Mouse (Mus musculus): ENCODE data around the gene Zc3h4.
A peak's percentile ranks its signal among the peaks of the same experiment; 100 is the strongest.

Zc3h4 gene

DNA sequence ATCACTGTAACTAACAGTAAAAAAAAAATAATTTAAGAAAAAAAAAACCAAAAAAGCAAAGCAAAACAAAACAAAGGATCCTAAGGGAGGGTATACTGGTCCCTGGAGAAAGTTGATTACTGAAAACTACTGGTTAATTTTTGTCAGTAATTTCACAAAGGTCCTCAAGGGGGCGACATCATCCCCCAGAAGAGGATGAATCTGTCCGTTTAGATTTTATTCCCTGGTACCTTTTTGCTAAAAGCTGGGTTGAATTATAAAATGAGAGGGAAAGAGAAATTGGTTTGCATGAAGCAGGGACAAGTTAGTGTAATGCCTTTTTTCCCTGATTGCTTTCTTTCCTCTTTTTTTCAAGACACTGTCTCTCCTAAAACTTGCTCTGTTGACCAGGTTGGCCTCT is 4.8 kb upstream of the Zc3h4 start:
- no peak for TF ChIP-seq GATA4 (IDR thresholded peaks at IDR 0.05; ENCODE audit: insufficient replicate concordance, low read length)

DNA sequence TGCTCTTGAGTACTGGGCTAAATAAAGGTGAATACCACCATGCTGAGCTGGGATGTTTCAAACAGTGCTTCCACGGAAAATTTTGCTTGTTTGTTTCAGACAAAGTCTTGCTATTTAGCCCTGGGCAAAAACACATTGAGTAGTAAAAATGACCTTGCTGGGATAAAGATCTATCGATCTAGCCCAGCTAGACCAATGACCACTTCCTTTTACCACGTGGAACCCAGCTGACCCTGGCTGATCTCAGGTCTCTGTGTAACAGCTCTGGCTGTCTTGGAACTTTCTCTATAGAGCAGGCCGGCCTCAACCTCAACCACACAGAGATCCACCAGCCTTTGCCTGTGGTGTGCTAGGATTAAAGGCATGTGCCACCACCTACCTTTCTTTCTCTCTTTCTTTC is 3.2 kb upstream of the Zc3h4 start:
- peak; percentile 85 for TF ChIP-seq GATA4 (IDR thresholded peaks at IDR 0.05; ENCODE audit: insufficient replicate concordance, low read length)

DNA sequence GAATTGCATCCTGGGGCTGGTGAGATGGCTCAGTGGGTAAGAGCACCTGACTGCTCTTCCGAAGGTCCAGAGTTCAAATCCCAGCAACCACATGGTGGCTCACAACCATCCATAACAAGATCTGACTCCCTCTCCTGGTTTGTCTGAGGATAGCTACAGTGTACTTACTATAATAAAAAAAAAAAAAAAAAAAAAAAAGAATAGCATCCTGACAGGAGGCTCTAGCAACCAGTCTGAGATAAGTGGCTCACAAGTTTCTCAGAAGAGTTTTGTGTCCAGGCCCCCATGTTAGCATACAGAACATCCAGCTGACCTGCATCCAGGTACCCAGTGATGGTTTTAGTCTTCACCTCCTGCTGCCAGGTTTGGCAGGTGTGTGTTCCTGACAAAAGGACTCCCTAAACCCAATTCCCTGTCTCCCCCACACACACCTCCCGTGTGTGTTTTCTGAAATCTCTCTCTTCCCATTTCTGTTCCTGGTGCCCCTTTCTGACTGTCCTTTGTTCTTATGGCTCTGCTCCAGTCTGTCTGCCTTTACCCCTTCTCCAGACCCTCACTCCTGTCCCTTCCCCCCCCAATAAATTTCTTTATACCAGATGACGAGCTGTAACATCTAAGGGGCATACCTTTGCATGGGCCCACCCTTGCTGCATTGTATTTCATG is 2.2 kb upstream of the Zc3h4 start:
- no peak for TF ChIP-seq GATA4 (IDR thresholded peaks at IDR 0.05; ENCODE audit: insufficient replicate concordance, low read length)

DNA sequence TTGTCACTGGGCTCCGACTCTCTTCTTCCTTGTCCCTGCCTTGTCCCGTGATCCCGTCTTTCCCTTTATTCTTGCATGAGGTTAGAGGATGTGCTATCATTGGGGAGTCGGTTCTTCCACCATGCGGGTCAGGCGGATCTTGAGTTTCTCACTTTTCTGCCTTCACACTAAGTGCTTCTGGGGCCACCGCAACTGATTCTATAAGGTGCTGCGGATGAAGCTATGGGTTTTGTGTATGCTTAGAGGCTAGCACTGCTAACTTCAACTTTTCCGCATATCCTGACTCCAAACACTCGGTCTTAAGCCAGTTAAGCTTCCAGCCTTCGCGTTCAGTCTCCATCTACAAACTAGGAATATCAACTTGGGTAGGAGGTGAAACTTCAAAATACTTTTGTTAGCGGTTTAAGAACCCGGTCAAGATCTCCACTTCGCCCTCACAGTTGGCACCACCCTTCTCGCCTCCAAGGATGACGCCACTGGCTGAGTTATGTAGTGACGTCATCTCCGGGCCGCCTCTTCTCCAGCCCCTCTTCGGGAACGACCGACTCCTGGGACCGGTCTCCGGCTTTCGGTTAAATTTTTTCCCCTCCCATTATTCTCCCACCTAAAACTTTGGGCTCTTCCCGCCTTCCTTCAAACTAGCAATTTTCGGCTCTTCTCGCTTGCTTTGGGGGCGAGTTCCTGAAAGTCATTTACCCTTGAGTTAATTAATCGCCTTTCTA is 1.5 kb upstream of the Zc3h4 start:
- TF ChIP-seq GATA4 (IDR thresholded peaks at IDR 0.05; ENCODE audit: insufficient replicate concordance, low read length) = no peak

DNA sequence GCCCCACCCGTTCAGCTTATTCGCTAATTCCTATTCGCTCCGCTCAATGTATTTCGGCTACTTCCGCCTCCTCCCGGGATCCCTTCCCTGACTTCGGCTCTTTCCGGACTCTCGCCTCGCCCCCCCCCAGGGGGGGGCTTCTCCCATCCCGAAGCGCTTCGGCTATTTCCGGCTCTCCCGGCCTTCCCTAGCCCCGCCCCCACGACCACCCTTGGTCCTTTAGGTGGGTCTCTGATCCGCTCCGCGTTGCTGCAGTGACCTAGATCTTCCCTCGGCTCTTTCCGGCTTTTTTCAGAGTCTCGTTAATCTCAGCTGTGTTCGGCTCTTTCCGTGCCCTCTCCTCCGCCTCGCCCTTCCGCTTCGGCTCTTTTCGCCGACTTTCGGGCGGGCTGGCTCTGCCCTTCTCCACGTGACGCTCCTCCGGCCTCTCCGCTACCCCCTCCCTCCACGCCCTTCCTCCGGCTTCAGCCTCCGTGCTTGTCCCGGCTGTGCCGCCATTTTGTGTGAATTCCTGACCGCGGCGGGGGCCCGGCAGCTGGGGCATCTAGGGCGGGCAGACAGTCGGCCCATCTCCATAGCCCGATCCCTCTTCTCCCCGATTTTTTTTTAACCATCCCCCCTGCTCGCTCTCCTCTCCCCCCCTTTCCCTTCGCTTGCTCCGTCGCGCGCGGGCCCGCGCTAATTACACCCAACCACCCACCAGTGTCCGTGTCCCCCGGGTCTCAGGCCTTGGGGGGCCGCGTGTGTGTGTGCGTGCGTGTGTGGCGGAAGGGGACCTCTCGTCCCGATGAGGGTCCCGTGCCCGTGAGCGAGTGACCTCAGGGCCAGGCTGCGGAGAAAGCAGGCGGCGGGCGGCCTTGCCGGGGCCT is 656 bp upstream of the Zc3h4 start:
- TF ChIP-seq GATA4 (IDR thresholded peaks at IDR 0.05; ENCODE audit: insufficient replicate concordance, low read length) = no peak

DNA sequence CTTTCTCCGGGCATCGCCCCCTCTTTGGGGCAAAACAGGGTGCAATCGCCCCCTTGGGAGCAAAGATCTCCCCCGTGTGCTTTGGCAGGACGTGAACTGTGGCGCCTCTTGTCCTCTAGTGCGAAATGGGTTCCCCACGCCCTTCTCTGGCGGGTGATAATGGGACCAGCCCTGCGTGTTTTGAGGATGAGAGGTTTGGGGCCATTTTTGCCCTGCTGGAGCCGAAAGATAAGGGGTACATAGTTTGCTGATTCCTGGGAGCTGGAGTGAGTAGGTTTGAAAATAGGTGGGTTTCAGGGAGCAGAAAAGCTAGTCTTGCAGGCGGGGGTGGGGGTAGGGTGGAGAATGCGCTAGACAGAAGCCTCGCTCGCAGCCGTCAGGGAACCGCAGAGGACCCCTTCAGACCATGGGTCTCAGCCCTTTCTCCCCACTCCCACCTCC is 1.3 kb downstream of the Zc3h4 start:
- TF ChIP-seq GATA4 (IDR thresholded peaks at IDR 0.05; ENCODE audit: insufficient replicate concordance, low read length) = no peak

DNA sequence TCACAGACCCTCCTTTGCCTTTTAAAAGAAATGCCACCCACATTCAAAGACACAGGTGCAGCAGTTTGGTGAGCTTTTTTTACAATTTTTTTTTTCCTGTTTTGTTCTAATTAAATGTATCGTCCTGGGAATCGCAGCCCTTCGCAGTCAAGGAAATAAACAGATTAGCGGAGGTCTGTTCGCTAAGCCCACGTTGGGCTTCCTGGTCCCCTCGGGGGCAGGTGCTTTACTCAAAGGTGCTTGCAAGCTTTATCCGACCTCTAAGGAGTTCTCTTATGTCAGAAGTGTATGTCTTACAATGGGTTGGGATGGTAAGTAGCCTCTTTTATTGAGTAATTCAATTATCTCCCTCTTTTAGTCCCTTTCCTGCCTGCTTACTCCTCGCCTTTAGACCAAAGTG is 1.7 kb downstream of the Zc3h4 start:
- TF ChIP-seq GATA4 (IDR thresholded peaks at IDR 0.05; ENCODE audit: insufficient replicate concordance, low read length) = no peak

DNA sequence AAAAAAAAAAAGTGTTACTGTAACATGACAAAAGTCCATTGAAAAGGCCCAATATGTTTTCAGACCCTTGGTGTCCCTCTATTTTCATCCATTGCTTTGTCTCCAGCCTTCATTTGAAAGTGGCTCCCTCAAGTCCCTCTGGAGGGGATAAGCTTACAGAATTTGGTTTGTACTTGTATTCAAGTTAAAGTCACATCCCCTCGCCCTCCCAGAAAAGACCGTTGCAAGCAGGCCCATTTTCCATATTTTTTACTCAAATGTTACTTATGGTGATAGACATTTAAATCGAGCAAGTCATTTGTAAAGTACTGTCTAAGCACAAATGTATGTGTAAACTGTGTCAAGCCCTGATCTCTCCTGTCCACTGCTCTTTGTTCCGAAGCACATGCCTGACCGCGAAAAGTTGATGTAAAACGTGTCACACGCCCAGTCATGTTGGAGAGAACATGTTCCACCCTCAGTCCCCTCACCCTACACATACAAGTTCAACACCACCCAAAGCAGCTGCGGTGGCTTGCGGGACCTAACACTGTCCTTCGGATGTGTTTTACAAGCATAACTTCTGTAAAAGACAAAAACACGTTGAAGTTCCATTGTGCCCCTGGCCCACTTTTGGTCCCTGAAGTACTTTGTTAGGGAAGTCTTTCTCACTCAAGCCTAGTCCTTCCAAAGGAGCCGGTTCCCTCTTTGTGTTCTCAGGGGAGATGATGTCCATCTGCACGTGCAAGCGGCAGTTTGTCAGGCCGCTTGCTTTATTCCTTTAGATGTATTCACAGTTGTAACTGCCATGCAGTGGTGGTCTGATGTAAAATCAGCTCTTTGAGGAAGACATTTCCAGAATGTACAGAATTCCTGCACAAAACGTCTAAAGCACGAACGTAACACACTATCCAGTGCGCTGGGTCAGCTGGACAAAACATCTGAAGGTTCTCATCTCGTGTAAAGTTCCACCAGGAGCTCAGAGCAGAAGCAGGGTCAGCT is 2.5 kb downstream of the Zc3h4 start:
- TF ChIP-seq GATA4 (IDR thresholded peaks at IDR 0.05; ENCODE audit: insufficient replicate concordance, low read length) = no peak

DNA sequence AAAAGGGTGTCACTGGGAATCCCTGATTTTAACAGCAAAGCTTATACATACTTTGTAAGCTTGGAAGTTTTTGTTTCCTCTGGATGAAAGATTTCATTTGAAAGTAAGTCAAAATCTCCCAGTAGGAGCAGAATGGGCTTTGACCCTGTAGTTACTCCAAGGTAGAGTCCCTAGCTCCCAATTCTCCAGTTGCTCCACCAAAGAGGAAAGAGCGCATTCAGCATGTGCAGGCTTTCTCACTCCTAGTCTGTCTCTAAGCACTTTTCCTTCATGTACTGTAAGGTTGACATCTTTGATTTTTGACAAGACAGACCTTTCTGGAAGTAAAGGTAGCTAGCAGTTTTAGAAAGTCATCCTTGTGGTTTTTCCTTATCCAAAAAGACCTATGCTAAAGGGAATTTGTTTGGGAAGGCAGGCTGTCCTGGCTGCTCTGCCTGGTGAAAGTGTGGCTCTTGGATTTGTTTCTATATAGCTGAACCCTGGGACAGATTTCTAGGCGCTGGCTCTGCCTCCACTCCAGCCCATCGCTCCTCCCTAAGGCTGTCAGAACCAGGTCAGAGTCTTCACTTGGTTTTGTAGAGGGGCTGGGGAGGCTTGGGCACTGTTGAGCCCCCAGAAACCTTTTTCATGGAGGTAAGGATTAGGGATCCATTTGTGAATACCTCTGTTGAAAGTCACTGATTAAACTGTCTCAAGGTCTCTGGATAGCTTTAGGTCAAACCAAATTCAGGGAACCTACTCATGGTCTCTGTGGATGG is 3.8 kb downstream of the Zc3h4 start:
- no peak for TF ChIP-seq GATA4 (IDR thresholded peaks at IDR 0.05; ENCODE audit: insufficient replicate concordance, low read length)

DNA sequence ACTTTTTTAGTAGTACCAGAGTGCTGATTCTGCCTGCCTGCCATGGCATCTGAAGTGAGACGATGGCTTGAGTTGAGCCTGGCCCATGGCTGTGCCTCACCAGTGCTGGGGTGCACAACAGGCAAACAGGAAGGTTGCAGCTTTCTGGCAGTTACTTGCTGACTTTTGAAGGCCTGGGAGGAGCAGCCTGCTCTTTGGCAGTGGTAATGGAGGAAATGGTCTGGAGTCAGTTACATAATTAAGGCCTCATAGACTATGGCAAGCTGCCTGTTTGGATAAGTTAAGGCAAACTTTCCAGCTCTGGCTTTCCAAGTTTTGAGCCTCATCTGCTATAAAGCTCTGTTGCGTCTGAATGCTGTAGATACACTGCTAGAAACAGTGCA is 4.4 kb downstream of the Zc3h4 start:
- no peak; the same call in 1 of the 2 replicates for TF ChIP-seq GATA4 (IDR thresholded peaks at IDR 0.05; ENCODE audit: insufficient replicate concordance, low read length)

DNA sequence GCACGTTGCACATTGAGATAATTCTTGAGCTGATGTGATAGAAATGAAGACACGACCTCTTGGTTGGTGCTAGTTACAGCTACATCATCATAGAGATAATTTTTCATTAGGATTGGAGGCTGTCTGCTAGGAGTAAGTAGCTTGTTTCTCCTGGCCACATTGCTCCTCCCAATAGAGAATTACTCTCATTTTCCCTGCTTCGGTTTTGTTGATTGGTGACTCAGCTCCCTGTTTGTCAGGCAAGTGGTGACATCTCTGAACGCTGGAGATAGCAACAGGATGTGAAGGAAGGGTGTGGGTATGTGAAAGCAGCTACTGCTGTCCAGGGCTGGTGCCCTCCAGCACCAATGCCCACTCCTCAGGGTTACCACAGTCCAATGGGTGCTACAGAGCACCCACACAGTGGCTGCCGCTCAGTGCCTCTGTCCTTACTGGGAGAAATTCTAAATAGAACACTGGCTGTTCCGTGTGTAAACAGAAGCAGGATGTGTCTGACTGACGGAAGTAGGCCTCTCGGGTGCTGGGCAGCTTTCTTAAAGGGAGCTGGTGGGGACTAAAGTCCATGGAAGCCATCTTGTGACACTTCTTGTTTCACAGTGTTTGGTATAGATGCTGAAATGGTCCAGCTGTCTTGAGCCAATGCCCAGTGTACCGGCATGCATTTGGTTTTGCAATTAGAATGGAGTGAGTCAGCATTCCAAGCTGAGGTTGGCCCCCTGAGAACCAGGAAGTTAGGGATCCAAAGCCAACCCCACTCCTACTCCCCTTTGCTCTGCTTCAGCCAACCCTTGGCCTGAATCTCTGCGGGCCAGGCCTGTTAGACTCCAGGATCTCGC is 5.0 kb downstream of the Zc3h4 start:
- TF ChIP-seq GATA4 (IDR thresholded peaks at IDR 0.05; ENCODE audit: insufficient replicate concordance, low read length) = peak; percentile 37; the same call in 1 of the 2 replicates

DNA sequence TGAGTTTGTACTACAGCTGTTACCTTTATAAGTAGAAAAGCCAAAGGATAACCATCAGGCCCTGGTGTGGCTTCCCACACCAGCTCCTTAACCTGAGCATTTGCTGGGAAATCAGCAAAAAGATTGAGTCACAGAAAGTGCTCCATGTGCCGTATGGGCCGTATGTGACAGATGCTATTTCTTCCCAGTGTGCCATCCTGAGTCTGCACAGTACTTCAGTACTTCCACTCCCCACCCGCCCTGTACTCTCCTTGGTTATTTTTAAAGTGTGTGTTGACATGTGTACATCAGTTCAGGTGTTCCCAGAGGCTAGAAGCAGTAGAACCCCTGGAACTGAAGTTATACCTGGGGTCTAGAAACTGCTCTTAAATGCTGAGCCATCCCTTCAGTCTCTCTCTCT is 6.3 kb downstream of the Zc3h4 start:
- no peak for TF ChIP-seq GATA4 (IDR thresholded peaks at IDR 0.05; ENCODE audit: insufficient replicate concordance, low read length)

DNA sequence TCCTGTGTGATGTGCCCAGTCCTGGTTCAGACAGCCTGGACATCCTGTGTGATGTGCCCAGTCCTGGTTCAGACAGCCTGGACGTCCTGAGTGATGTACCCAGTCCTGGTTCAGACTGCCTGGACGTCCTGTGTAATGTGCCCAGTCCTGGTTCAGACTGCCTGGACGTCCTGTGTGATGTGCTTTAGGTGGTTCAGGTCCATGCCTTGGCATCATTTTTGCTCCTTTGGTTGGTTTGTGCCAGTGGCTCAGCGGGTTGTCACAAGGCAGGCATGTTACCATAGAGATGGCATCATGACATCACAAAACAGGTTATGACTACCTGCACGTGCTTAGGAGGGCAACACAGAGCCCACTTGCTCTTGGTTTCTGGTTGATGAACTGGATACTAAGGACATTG is 10.4 kb downstream of the Zc3h4 start:
- TF ChIP-seq GATA4 (IDR thresholded peaks at IDR 0.05; ENCODE audit: insufficient replicate concordance, low read length) = no peak

All from liver, adult (tissue).